Mouse (Mus musculus): ENCODE data around the gene Pank1. TPM values are rescaled to one million over a fixed set of nuclear protein-coding genes. Genes with fewer than 3 reads are reported as not detected.

Gene Pank1
- total RNA-seq (2021), result 10 to 100 TPM; 15.7 to 17.0 TPM
- long read RNA-seq, experiment 1, full-length matches to known transcripts, result 6 of 13 reads
- long read RNA-seq, experiment 1, partial matches to known transcripts, result 0 of 13 reads
- long read RNA-seq, experiment 1, other reads (novel, unspliced or antisense), result 7 of 13 reads
- long read RNA-seq, experiment 2, full-length matches to known transcripts, result 18 of 23 reads
- long read RNA-seq, experiment 2, partial matches to known transcripts, result 0 of 23 reads
- long read RNA-seq, experiment 2, other reads (novel, unspliced or antisense), result 5 of 23 reads

DNA sequence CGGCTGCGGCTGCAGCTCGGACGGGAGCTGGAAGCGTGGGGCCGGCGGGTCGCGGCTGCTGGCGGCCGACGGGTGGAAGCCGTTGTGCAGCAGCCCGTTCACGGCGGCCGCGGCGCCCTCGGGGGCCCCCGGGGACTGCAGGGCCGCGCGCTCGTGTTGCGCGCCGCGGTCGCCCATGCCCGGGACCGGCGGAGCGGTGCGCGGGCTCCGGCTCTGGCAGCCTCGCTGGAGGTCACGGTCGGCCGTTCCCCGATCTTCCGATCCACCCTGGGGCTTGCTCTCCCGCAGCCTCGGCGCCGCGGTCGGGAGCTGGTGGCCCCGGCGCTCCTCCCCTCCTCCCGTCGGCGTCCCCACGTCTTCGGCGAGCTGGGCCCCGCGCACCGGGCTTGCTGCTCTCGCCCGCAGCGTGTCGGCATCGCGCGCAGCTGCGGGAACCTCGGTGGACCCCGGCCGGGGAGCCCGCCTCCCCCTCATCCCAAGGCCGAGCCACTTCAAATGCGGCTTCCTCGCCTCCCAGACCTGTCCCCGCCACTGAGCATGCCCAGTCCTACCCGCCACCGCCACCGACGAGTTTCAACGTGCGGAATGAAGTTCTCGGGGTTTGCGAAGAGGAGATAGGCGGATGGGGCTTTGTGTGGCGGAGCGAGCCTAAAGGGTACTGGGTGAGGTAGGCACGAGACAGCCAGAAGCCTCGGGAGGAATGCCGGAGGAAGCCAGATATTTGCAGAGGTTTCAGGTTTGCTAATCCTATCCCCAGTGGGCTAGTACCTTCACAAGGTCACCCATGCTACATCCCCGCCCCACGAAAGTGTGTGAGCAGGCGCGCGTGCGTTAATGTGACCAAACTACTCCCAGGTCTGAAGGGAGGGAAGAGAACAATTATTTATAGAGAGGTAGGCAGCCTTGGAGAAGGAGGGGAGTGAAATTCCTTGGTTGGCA is at the start of gene Pank1:
Pank1 (minus strand) TSS at position 853 of the 939 bp plus-strand sequence.
- DNase-seq, result peak; percentile 43

- DNase-seq, result no peak
These were observed 43.3 kb upstream of the Pank1 start for GRCm38 (mm10) chr19:34922603-34922963.

GRCm38 (mm10) chr19:34921652-34922602 is 42.7 kb upstream of the Pank1 start, which contains the start of gene Kif20b:
Gene Kif20b (plus strand): TSS chr19:34922361.
- DNase-seq, result peak; percentile 85

DNA sequence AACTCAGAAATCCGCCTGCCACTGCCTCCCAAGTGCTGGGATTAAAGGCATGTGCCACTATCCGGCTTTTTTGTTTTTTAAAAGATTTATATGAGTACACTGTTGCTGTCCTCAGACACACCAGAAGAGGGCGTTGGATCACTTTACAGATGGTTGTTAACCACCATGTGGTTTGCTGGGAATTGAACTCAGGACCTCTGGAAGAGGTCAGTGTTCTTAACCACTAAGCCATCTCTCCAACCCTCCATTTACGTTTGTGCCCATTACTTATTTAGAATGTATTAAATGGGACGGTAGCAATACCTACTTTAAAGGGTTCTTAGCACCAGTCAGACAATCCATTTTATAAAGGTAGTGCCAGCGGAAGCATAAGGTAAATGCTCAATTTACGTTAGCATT is 42.0 kb upstream of the Pank1 start:
- no peak for DNase-seq

DNA sequence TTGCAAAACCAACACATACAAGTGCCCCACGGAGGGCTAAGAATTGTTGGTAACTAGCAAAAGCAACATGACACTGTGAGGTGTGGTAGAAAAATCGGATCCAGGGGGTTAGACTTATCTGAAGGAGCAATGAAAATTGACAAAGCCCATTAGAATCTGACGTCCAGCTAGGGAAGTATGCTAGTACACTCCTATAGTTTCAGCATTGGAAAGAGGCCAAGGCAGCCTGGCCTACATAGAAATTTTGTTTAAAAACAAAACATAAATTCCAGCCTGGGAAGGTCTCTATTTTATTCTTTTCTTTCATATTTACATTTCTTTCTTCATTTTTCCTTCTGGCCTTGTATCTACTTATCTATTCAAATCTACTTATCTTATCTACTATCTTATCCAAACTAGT is 41.3 kb upstream of the Pank1 start:
- no peak for DNase-seq

DNA sequence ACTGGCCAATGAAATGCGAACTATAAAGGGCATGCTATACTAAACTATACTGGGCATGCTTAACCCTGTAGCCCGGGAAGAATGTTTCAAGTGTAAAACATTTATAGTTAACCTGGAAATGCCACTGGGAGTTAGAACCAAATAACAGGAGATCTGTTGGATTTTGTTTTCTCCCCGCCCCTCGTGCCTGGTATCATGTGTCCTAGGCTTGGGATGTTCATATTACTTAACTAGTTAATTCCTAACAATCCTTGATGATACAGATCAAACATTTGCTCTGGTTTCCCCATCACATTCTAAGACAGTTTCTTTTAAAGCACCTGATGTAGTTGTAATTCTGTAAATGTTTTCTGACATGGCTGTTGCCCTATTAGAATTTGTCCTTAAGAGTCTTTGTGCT is 40.8 kb upstream of the Pank1 start:
- DNase-seq, result no peak

DNA sequence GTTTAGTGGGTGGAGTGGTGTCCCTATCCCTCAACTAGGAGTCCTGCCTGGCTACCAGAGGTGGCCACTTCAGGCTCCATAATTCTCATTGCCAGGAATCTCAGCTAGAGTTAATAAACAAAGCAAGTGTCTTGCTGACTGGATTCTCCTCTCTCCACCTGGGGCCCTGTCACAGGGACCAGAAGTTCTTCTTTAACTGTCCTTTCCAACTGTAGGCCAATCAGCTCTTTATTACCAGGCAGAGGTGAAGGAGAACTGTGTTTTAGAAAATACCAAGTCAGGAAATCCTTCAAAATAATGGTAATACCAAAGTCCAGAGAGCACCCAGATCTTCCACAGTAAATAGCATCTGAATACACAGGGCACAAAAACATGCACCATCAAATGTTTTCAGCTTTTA is 33.1 kb upstream of the Pank1 start:
- no peak for DNase-seq

DNA sequence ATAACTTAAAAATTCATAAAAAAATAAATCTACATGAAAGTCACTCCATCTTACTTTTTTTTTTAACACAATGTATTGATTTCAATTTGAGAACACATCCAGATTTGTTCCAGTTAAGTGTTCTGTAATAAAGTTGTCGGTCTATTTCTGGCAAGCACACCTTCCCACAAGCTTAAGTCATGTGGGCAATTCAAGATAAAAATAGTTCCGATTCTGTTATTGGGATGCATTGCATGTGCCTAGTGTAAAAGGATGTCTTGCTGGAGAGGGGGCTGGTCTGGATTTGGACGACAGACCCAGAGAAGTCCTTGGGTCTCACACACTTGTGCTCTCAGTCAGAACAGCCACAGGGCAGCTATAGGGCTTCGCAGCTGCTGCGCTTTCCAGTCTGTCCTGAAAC is 27.5 kb upstream of the Pank1 start:
- DNase-seq, result no peak

DNA sequence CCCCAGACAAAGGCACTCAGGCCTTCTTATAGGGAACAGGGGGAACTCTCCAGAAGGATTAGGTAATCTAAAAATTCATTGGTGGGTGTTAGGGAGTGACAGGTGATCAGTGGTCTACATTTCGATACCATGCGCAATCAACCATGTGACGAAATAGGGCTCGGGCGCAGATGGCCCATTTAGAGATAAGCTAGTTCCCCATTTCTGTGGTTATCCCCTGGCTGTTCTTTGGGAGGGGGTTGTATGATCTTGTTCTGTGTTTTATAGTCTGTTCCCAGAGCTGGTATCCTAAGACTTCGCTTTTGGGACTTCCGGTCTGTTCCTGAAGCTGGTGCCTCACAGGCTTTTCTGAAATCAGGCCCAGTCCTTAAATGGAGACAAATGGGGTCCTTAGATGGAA is 26.2 kb upstream of the Pank1 start:
- DNase-seq, result no peak

- DNase-seq, result no peak
These were observed 24.8 kb upstream of the Pank1 start for GRCm38 (mm10) chr19:34904032-34904431.

- no peak for DNase-seq
These were observed 22.5 kb upstream of the Pank1 start for GRCm38 (mm10) chr19:34901735-34902134.

- no peak for DNase-seq
These were observed 22.0 kb upstream of the Pank1 start for GRCm38 (mm10) chr19:34901266-34901665.

GRCm38 (mm10) chr19:34898941-34899340 is 19.7 kb upstream of the Pank1 start:
- DNase-seq, result no peak

GRCm38 (mm10) chr19:34897082-34897965 is 18.1 kb upstream of the Pank1 start:
- DNase-seq, result no peak

GRCm38 (mm10) chr19:34895082-34895481 is 15.8 kb upstream of the Pank1 start:
- DNase-seq, result no peak

DNA sequence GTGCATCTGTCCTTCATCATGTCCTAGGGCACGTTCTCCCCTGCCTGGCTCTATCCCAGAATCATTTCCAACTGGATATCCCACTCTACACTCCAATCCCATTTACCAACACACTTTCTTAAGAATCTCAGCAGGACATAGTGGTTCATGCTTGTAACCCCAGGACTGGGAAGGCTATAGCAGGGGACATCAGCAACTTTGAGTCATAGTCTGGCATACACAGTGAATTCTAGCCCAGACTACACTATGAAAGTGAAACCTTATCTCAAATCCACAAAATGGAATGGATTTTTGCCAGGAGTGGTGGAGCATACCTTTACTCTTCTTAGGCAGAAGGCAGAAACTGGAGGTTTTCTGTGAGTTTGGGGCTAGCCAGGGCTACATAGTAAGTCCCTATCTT is 12.3 kb upstream of the Pank1 start:
- no peak for DNase-seq

DNA sequence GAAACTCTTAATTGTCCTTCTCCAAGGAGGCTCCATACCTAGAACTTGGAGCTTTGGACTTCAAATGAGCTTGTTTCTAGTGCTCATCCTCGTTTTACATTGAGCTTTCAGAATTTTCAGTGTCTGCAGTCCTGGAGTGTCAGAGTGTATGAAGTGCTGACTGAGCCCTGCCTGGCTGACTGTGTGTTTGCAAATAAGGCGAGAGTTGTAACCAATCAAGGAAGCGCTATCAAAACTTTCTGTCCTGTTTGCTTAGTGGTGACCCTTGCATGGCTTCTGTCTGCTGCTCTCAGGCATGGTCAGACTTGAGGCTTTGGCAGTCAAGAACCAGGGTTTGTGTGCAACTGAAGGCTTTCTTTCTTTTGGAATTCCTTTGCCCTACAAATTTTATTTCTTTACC is 11.7 kb upstream of the Pank1 start:
- no peak for DNase-seq

DNA sequence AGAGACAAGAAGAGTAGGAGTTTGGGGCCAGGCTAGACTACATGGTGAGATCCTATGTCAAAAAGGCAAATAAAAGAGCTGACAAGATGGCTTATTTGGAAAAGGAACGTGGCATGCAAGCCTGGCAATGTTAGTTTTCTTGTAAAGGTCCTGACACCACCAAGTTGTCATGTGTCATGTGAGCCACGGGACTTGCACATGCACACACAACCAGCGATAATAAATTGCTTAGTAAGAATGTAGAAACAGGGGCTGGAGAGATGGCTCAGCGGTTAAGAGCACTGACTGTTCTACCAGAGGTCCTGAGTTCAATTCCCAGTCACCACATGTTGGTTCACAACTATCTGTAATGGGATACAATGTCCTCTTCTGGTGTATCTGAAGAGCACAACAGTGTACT is 7.1 kb upstream of the Pank1 start:
- DNase-seq, result no peak

- DNase-seq, result no peak
These were observed 4.4 kb upstream of the Pank1 start for GRCm38 (mm10) chr19:34883526-34884224.

- DNase-seq, result no peak
These were observed 3.2 kb upstream of the Pank1 start for GRCm38 (mm10) chr19:34882443-34882842.

GRCm38 (mm10) chr19:34881160-34881559 is 1.9 kb upstream of the Pank1 start:
- peak; percentile 16 for DNase-seq
